Mouse (Mus musculus) C2C12 (cell line): ENCODE measurements around the gene Gm47996. TPM values are rescaled to one million over a fixed set of nuclear protein-coding genes. Genes with fewer than 3 reads are reported as not detected.
A peak's percentile ranks its signal among the peaks of the same experiment; 100 is the strongest.
"Not testable (repeated sequence)": the region's sequence is repeated elsewhere in the genome, so short reads cannot be mapped to it uniquely, and the experiment has no call there.

ENCODE experiments used
- H3K27me3 ChIP-seq: one replicate; pipeline ENCODE4 v1.6.1; 2011; ENCODE audit not compliant: control insufficient read depth, insufficient read depth, insufficient read length
- H3K36me3 ChIP-seq: one replicate; pipeline ENCODE4 v1.6.1; 2011; ENCODE audit not compliant: control insufficient read depth, insufficient read depth
- H3K4me3 ChIP-seq: one replicate; pipeline ENCODE4 v1.5.1; 2011; ENCODE audit warnings: mild to moderate bottlenecking, control low read depth; ENCODE audit not compliant: poor library complexity, insufficient read depth, severe bottlenecking
- H3K79me2 ChIP-seq: one replicate; pipeline ENCODE4 v1.6.1; 2011; ENCODE audit not compliant: control insufficient read depth, insufficient read depth
- H3K79me3 ChIP-seq: one replicate; pipeline ENCODE4 v1.6.1; 2011; ENCODE audit warnings: low read depth, control low read depth
- H3ac ChIP-seq: one replicate; pipeline ENCODE3; 2011; ENCODE audit warnings: low read depth; ENCODE audit not compliant: control insufficient read depth, insufficient read length
- CEBPB ChIP-seq: IDR thresholded peaks from one replicate; pipeline ENCODE4 v1.6.1; 2011; ENCODE audit warnings: low read depth, mild to moderate bottlenecking, control low read depth, moderate library complexity
- CTCF ChIP-seq: IDR thresholded peaks from one replicate; pipeline ENCODE4 v1.5.1; 2011; ENCODE audit not compliant: control insufficient read depth, insufficient read depth, insufficient read length
- FOSL1 ChIP-seq: IDR thresholded peaks from one replicate; pipeline ENCODE4 v1.8.0; 2011; ENCODE audit warnings: mild to moderate bottlenecking, low read length; ENCODE audit not compliant: poor library complexity, insufficient read depth, severe bottlenecking
- MAX ChIP-seq: IDR thresholded peaks from one replicate; pipeline ENCODE4 v1.6.1; 2011; ENCODE audit warnings: mild to moderate bottlenecking, control low read depth
- MYOD1 ChIP-seq: IDR thresholded peaks from one replicate; pipeline ENCODE4 v1.6.1; 2011; ENCODE audit warnings: low read depth; ENCODE audit not compliant: control insufficient read depth, insufficient read length
- MYOG ChIP-seq: IDR thresholded peaks from one replicate; pipeline ENCODE4 v1.6.1; 2011; ENCODE audit not compliant: control insufficient read depth, insufficient read length; ENCODE audit errors: extremely low read depth
- USF1 ChIP-seq: IDR thresholded peaks from one replicate; pipeline ENCODE4 v1.6.1; 2011; ENCODE audit warnings: low read depth, mild to moderate bottlenecking, control low read depth, moderate library complexity
- long read RNA-seq, 2 experiments: library from polyadenylated mRNA; unstranded; transcript quantifications; one replicate each; pipeline ENCODE4 v2.0.0; 2019 to 2020
- polyA plus RNA-seq: library from polyadenylated mRNA; unstranded; fragments of >200 nt; fragmentation: generic; extraction: Trizol; gene quantifications from one replicate; pipeline ENCODE4 v1.2.1, GENCODE M21; 2012; ENCODE audit warnings: missing spikeins

Gm47996 gene
- not detected for polyA plus RNA-seq
- long read RNA-seq, experiment 1: 0 reads
- long read RNA-seq, experiment 2: 0 reads

DNA sequence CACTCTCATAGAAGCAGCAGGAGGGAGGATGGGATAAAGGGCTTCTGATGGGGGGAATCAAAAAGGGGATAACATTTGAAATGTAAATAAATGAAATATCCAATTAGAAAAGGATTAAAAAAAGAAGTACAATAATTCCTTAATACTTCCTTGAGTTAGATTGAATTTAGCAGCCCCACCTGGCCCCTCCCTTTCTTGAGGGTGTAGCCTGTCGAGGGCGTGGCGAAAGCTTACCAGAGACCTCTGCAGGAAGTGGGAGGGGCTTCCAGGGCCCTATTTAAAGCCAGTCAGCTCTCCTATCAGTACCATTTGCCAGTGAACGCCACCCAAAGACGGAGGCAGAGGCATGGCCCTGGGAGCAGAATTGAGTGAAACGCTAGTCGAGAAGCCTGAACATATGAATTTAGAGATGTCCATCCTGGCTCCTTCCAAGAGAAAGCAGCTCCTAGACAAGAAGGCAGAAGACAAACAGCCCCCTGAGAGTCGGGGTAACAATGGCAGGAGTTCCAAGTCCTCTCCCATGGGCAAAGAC is at the start of gene Gm47996:
Gene Gm47996 (plus strand): TSS at position 308 of the 532 bp plus-strand sequence.
- H3K79me2 ChIP-seq, H3K79me3 ChIP-seq, H3K4me3 ChIP-seq, H3K27me3 ChIP-seq, H3K36me3 ChIP-seq, H3ac ChIP-seq: not testable (repeated sequence)

DNA sequence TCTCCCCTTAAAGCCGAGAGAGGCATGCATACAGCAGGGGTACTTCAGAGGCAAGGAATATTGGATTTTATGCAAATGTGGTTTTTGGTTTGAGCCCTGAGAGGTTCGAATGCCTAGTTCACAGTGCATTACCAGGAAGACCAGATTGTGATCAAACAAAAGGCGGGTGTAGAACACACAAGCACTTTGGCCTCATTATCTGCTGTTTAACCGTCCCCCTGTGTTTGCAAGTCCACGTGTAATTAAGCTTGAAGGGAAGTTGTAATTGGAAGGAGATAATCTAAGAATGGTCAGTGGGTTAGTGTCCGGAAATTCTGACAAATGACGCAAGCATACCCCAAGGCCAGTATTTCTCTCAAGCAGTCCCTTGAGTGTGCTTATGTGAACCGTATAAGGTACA is 43.9 kb upstream of the Gm47996 start:
- Histone ChIP-seq H3K27me3 (no peaks in the 10 kb centered on the region), H3K4me3 (no peak overlapping the region), H3ac (no peak overlapping the region), H3K36me3 (no peaks in the 10 kb centered on the region), H3K79me2 (no peaks in the 10 kb centered on the region), H3K79me3 (no peaks in the 10 kb centered on the region)
- TF ChIP-seq CEBPB (no peak), MYOD1 (no peak), FOSL1 (no peak), USF1 (no peak), MAX (no peak), MYOG (no peak), CTCF (no peak)

DNA sequence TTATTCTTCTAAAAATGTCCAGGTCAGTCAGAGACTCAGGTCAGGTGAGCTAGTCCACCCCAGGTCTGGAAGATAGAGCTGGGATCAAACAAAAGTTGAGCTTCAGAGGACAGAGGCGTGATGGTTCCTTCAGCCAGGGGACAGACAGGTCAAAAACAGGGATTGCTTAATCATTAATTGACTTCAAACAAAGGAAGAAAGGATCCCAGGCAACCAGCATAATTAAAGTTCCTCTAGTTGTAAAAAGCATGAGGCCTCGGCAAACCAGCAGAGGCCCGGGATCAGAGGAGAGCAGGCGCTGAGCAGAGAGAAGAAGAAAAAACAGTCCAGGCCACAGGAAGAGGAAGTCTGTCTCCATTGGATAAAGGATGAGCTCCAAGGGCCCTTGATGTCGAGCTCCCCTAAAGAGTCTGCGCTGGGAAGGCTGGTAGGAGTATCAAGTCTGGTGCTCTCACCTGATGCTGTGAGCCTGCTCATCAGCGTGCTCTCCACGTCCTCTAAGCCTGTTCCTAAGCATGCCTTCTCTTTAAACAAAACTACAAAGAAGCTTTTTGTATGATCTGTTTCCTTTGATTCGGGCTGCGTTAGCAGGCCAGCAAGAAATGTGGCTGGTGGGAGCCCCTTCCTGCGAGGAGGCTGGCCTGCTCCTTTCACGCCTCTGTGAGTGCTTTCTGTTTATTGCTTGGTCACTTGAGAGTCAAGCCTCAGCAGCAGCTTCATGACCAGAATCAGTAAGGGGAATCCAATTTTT is 42.5 kb upstream of the Gm47996 start:
- Histone ChIP-seq H3ac (no peak overlapping the region), H3K79me2 (no peaks in the 10 kb centered on the region), H3K79me3 (no peaks in the 10 kb centered on the region), H3K36me3 (no peaks in the 10 kb centered on the region), H3K27me3 (no peaks in the 10 kb centered on the region), H3K4me3 (no peak overlapping the region)
- no peak for TF ChIP-seq MAX
- TF ChIP-seq CTCF: no peak
- no peak for TF ChIP-seq MYOD1
- TF ChIP-seq FOSL1: no peak
- no peak for TF ChIP-seq CEBPB
- no peak for TF ChIP-seq MYOG
- TF ChIP-seq USF1: no peak

DNA sequence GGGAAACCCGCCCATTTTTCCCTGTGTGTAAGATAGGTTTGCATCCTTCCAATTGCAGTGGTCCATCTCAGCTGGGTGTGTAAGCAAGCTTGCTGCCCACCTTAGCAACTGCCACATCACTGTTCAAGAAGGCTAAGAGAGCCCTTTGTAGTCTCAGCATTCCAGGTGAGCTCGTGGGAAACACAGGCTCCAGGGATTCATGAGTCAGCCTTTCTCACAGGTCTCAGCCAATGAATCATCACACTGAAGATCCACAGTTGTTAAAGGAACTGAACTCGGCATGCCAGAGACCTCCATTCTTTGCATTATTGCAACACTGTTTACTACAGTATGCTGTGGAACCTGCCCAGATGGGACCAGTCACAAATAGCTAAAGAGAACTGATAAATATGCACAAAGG is 41.3 kb upstream of the Gm47996 start:
- no peak overlapping the region for H3K4me3 ChIP-seq
- H3ac ChIP-seq: no peak overlapping the region
- no peaks in the 10 kb centered on the region for H3K27me3 ChIP-seq
- no peak for TF ChIP-seq MYOD1
- TF ChIP-seq MAX: no peak
- TF ChIP-seq CEBPB: peak; percentile 63
- no peaks in the 10 kb centered on the region for H3K36me3 ChIP-seq
- H3K79me2 ChIP-seq: no peaks in the 10 kb centered on the region
- H3K79me3 ChIP-seq: no peaks in the 10 kb centered on the region

DNA sequence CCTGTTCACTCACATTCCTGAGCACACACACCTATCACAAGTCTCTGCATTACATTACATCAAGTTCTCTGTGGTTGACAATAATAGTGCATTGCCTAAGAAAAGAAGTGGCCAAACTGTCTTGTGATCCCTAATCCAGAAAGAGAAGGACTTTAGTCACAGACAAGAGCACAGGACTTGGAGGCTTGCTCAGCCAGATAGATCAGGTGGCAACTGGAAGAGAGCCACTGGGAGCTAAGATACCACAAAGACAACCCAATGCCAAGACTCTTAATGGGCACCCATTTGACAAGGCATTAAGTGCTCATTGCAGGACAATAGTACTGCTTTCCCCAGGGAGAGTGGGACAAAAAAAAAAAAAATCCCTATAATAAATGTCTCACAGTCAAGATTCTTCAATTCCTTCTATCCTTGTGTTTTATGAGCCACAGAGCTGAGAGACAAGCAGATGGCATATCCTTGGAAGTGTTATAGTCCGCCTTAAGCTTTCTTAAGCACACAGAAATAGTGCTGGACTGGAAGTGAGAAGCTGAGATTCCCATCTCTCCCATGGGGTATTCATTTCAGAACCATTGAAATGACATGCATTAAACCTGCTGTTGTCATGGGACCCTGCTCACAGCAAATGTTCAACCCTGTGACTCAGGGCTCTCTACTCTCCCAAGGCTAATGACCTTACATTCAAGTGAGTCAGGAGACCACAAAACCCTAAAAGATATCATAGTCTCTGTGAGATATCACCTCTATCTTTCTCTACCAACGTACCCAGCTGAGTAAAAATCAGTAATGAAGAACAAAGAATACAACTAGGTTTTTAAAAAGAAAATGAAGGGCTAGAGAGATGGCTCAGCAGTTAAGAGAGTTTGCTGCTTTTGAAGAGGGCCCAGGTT is 38.1 kb upstream of the Gm47996 start:
- H3ac ChIP-seq: no peak overlapping the region
- H3K79me2 ChIP-seq: no peaks in the 10 kb centered on the region
- peak; percentile 10 for TF ChIP-seq MAX
- TF ChIP-seq CTCF: no peak
- no peak for TF ChIP-seq MYOG
- TF ChIP-seq CEBPB: no peak
- peak; percentile 24 for TF ChIP-seq USF1
- peak; percentile 71 for TF ChIP-seq MYOD1
- peak; percentile 66 for TF ChIP-seq FOSL1
- H3K4me3 ChIP-seq: no peak overlapping the region
- H3K27me3 ChIP-seq: no peaks in the 10 kb centered on the region
- H3K79me3 ChIP-seq: no peaks in the 10 kb centered on the region
- H3K36me3 ChIP-seq: no peaks in the 10 kb centered on the region
